ENCODE assay signal across 30 mouse cellular contexts in the genomic region with DNA sequence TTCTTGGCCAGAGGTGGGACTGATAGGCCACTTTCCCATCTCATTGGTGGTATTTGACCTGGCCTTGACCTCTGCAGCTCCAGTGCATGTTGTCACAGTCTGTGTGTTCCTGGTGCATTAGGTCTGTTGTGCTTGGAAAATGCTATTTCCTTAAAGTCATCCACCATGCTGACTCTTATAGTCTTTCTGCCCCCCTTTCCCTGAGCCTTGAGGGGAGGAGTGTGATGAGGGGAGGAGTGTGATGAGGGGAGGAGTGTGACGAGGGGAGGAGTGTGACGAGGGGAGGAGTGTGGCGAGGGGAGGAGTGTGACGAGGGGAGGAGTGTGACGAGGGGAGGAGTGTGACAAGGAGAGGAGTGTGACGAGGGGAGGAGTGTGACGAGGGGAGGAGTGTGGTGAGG.
"Had no signal": no experiment of that assay in that cellular context is flagged by ENCODE, and none has a peak within 500 bp of the region (broad histone marks: within the 10 kb centered on the region; RNA-seq: fewer than 3 reads in every experiment).

No protein-coding gene starts in this region.

- DNase-seq: left cerebral cortex, postnatal 4 days; liver; liver, embryonic 13.5 days; liver, postnatal 0 days; lung, adult 18-20 months; lung, adult 2 months; lung, embryonic 14.5 days; lung, postnatal 10 days; lung, postnatal 14 days; lung, postnatal 36 days; lung, postnatal 4 days had no signal

- ATAC-seq: liver, embryonic 12.5 days; liver, postnatal 0 days; lung, postnatal 0 days; midbrain, embryonic 13.5 days; midbrain, embryonic 15.5 days; midbrain, embryonic 16.5 days had no signal

- H3K4me3 ChIP-seq: limb, embryonic 10.5 days; limb, embryonic 12.5 days; limb, embryonic 13.5 days; limb, embryonic 15.5 days; liver, embryonic 12.5 days; liver, embryonic 13.5 days; liver, embryonic 15.5 days; lung, embryonic 15.5 days; megakaryocyte, embryonic 14.5 days; midbrain, embryonic 10.5 days; midbrain, embryonic 12.5 days; midbrain, embryonic 13.5 days; midbrain, embryonic 15.5 days; myocyte had no signal

- H3K9me3 ChIP-seq: limb, embryonic 10.5 days; limb, embryonic 12.5 days; limb, embryonic 15.5 days; liver, embryonic 12.5 days; liver, embryonic 13.5 days; liver, embryonic 15.5 days; lung, embryonic 15.5 days; megakaryocyte, embryonic 14.5 days; midbrain, embryonic 10.5 days; midbrain, embryonic 15.5 days had no signal

- H3K4me1 ChIP-seq: limb, embryonic 15.5 days; liver, embryonic 15.5 days; midbrain, embryonic 15.5 days had no signal

- H3K4me2 ChIP-seq: limb, embryonic 12.5 days; limb, embryonic 13.5 days; limb, embryonic 15.5 days; liver, embryonic 11.5 days; liver, embryonic 12.5 days; liver, embryonic 13.5 days; liver, embryonic 15.5 days; lung, embryonic 14.5 days; lung, embryonic 15.5 days; midbrain, embryonic 11.5 days; midbrain, embryonic 12.5 days; midbrain, embryonic 13.5 days; midbrain, embryonic 15.5 days had no signal

- H3K36me3 ChIP-seq: limb, embryonic 10.5 days; limb, embryonic 12.5 days; limb, embryonic 13.5 days; limb, embryonic 15.5 days; liver, embryonic 12.5 days; liver, embryonic 13.5 days; liver, embryonic 15.5 days; lung, embryonic 15.5 days; midbrain, embryonic 10.5 days; midbrain, embryonic 12.5 days; midbrain, embryonic 13.5 days; midbrain, embryonic 15.5 days had no signal

- H3K27ac ChIP-seq: limb, embryonic 10.5 days; limb, embryonic 12.5 days; limb, embryonic 13.5 days; limb, embryonic 15.5 days; liver, embryonic 12.5 days; liver, embryonic 13.5 days; liver, embryonic 14.5 days; liver, embryonic 15.5 days; lung, embryonic 15.5 days; macrophage; midbrain, embryonic 10.5 days; midbrain, embryonic 12.5 days; midbrain, embryonic 13.5 days; midbrain, embryonic 15.5 days had no signal

- H3K9ac ChIP-seq: limb, embryonic 12.5 days; limb, embryonic 13.5 days; limb, embryonic 15.5 days; liver, embryonic 12.5 days; liver, embryonic 13.5 days; liver, embryonic 14.5 days; liver, embryonic 15.5 days; liver, postnatal 0 days; lung, embryonic 14.5 days; lung, embryonic 15.5 days; midbrain, embryonic 12.5 days; midbrain, embryonic 13.5 days; midbrain, embryonic 15.5 days had no signal

- H3K27me3 ChIP-seq: limb, embryonic 12.5 days; limb, embryonic 13.5 days; limb, embryonic 15.5 days; liver, embryonic 12.5 days; liver, embryonic 13.5 days; liver, embryonic 15.5 days; lung, embryonic 15.5 days; megakaryocyte, embryonic 14.5 days; midbrain, embryonic 12.5 days; midbrain, embryonic 13.5 days; midbrain, embryonic 15.5 days had no signal
